Mouse (Mus musculus) right cerebral cortex, postnatal 10 days (tissue): ENCODE measurements around the gene Cass4.

Experiments used
- DNase-seq, 2 experiments: peaks; one replicate each; pipeline ENCODE4 v3.0.0; 2021; ENCODE audit warnings: low spot score in 2 of 2

Gene Cass4

DNA sequence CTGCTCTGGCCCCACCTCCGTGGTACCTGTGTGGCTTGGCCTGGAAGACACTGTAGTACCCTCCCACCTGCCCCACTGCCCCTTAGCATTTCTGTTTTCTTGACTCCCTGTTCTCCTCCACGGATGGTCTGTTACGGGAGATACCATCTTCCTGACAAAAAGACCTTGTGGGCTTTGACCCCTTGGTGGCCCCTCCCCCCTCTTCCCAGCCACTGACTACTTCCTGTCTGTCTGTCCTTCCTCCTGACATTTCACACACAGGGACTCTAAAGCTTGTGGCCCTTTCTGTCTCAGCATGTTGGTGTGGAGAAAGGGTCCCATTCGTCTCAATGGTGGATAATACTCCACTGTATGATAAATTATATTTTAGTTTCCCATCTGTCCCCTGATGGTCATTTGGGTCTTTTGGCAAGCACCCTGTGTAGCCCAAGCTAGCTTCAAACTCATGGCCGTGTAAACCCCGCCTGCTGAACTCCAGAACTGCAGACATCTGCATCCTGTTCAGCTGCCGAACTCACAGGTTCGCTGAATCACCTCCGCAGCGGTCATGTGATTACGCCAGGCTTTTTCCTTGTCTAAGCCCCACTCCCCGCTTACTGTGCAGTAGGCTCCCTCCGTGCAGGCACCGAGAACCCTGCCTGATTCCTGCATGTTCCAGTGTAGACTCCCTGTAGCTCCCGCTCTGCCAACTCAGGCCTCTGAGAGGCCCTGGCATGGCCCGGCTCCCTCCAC, 88.2 kb downstream of the Cass4 start:
- no peak for DNase-seq
